Mouse (Mus musculus) cortical plate, adult 2 months (tissue): Measurements from ENCODE around the gene Olfr550.

Source experiments
- CTCF ChIP-seq: fragments of 200-500 bp; IDR thresholded peaks from 2 replicates; pipeline ENCODE4 v1.5.1; 2011; ENCODE audit warnings: mild to moderate bottlenecking, control low read depth, low read length; ENCODE audit not compliant: insufficient read depth; ENCODE audit errors: extremely low read depth
- POLR2A ChIP-seq: fragments of 200-500 bp; IDR thresholded peaks from 2 replicates; pipeline ENCODE4 v1.6.1; 2011; ENCODE audit warnings: mild to moderate bottlenecking, low read length, control low read depth; ENCODE audit not compliant: insufficient read depth; ENCODE audit errors: extremely low read depth

DNA sequence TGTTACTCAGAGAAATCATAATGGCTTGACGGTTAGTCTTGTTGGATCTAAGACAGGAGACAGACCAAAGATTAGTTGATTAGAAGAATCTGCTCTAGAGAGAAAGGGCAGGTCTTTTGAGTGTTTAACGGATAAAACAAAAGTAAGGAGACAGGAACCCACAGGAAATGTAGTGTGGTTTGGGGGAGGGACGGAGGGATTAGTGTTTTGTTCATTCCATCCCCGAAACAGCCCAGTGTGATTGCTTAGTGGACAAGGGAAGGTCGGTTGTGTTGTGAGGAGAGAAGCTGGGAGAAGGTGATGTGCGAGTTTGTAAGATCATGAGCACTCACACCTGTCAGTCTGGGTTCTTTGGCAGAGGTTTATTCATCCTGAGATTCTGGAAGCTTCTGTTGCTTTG lies 4.8 kb downstream of the Olfr550 start:
- TF ChIP-seq POLR2A (no peak), CTCF (no peak)
